Mouse (Mus musculus): ENCODE data around the gene Gm8279. TPM values are rescaled to one million over a fixed set of nuclear protein-coding genes. Genes with fewer than 3 reads are reported as not detected.
"Not testable (repeated sequence)": the region's sequence is repeated elsewhere in the genome, so short reads cannot be mapped to it uniquely, and the experiment has no call there.

Gene Gm8279
- not detected in 2 replicates for polyA plus RNA-seq (2012; ENCODE audit: insufficient read depth, insufficient read length, missing spikeins)

DNA sequence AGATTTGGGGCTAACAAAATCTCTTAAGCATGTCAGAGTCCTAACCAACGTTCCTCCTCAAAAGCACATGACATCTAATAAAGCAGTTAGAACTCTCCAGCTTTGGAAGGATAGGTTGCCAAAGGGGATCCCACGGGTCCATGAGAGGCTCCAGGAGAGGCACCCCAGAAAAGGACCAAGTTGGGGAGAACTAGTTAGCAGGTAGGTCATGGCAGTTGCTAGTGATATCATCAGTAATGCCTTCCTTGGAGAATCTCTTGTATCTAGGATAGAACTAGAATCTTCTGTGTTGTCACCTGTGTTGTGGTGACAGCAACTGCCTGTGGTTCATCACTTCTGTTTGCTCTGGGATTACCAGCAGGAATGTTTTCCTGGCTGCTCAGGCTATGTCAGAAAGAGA lies at the start of gene Gm8279:
TSS of gene Gm8279 (plus strand) at position 301 of the 400 bp plus-strand sequence.
- not testable (repeated sequence) for H3K27ac ChIP-seq (ENCODE audit: insufficient read depth, low read depth, low read length); H3K4me1 ChIP-seq (ENCODE audit: control insufficient read depth, insufficient read depth, low read length); H3K4me3 ChIP-seq (ENCODE audit: insufficient read depth, low read length)

GRCm38 (mm10) chr14:5164235-5164634 lies 32.9 kb downstream of the Gm8279 start, which contains the start of gene Gm3317:
Gene Gm3317, plus strand, starts transcription at chr14:5164535.
- H3K4me3 ChIP-seq (ENCODE audit: insufficient read depth, low read length); H3K27ac ChIP-seq (ENCODE audit: insufficient read depth, low read depth, low read length); H3K4me1 ChIP-seq (ENCODE audit: control insufficient read depth, insufficient read depth, low read length): not testable (repeated sequence)

GRCm38 (mm10) chr14:5185493-5185892 lies 54.2 kb downstream of the Gm8279 start, which contains the start of gene Gm8271:
Gene Gm8271, plus strand, starts transcription at chr14:5185793.
- not testable (repeated sequence) for H3K27ac ChIP-seq (ENCODE audit: insufficient read depth, low read depth, low read length); H3K4me3 ChIP-seq (ENCODE audit: insufficient read depth, low read length); H3K4me1 ChIP-seq (ENCODE audit: control insufficient read depth, insufficient read depth, low read length)

Other genes starting within 250 kb of the Gm8279 start
- not detected in 2 replicates for gene Gm3278, start 239.1 kb upstream of the Gm8279 start, polyA plus RNA-seq (2012; ENCODE audit: insufficient read depth, insufficient read length, missing spikeins)
- gene Gm8297, start 147.6 kb upstream of the Gm8279 start, polyA plus RNA-seq (2012; ENCODE audit: insufficient read depth, insufficient read length, missing spikeins) = not detected in 2 replicates
- gene Gm3298, start 115.6 kb upstream of the Gm8279 start, polyA plus RNA-seq (2012; ENCODE audit: insufficient read depth, insufficient read length, missing spikeins) = not detected in 2 replicates
- gene 4930555G01Rik, start 80.9 kb upstream of the Gm8279 start, polyA plus RNA-seq (2012; ENCODE audit: insufficient read depth, insufficient read length, missing spikeins) = not detected in 2 replicates
- gene Gm8281, start 60.5 kb upstream of the Gm8279 start, polyA plus RNA-seq (2012; ENCODE audit: insufficient read depth, insufficient read length, missing spikeins) = not detected in 2 replicates
- gene Gm3317, start 33.0 kb downstream of the Gm8279 start, polyA plus RNA-seq (2012; ENCODE audit: insufficient read depth, insufficient read length, missing spikeins) = not detected in 2 replicates
- gene Gm8271, start 54.3 kb downstream of the Gm8279 start, polyA plus RNA-seq (2012; ENCODE audit: insufficient read depth, insufficient read length, missing spikeins) = not detected in 2 replicates
- not detected in 2 replicates for gene Gm3526, start 129.1 kb downstream of the Gm8279 start, polyA plus RNA-seq (2012; ENCODE audit: insufficient read depth, insufficient read length, missing spikeins)
- gene Gm3542, start 203.4 kb downstream of the Gm8279 start, polyA plus RNA-seq (2012; ENCODE audit: insufficient read depth, insufficient read length, missing spikeins) = not detected in 2 replicates